ENCODE assay signal across 13 mouse cellular contexts in genomic region chr13:47210496-47210895, GRCm38 (mm10).
"Had no signal": no experiment of that assay in that cellular context is flagged by ENCODE, and none has a peak within 500 bp of the region (broad histone marks: within the 10 kb centered on the region; RNA-seq: fewer than 3 reads in every experiment).

No protein-coding gene starts in this region.

- H3K4me1 ChIP-seq: liver, embryonic 13.5 days; midbrain, embryonic 13.5 days; stomach, embryonic 15.5 days had no signal

- H3K9ac ChIP-seq: liver, embryonic 13.5 days; midbrain, embryonic 13.5 days; stomach, embryonic 15.5 days had no signal

- H3K4me2 ChIP-seq: liver, embryonic 13.5 days; midbrain, embryonic 13.5 days; stomach, embryonic 15.5 days had no signal

- H3K9me3 ChIP-seq: stomach, embryonic 15.5 days had no signal

- H3K36me3 ChIP-seq: midbrain, embryonic 13.5 days; stomach, embryonic 15.5 days had no signal

- H3K4me3 ChIP-seq: liver, embryonic 13.5 days; midbrain, embryonic 13.5 days; stomach, embryonic 15.5 days had no signal

- DNase-seq: kidney, adult 18-20 months; kidney, adult 9 months; kidney, postnatal 14 days; kidney, postnatal 4 days; liver; liver, embryonic 13.5 days; lung, adult 2 months; right cerebral cortex, postnatal 4 days; thymus, postnatal 25 days had no signal

- H3K27me3 ChIP-seq: liver, embryonic 13.5 days; midbrain, embryonic 13.5 days; stomach, embryonic 15.5 days had no signal

- H3K27ac ChIP-seq: liver, embryonic 13.5 days; macrophage; midbrain, embryonic 13.5 days; stomach, embryonic 15.5 days had no signal

- ATAC-seq: intestine, embryonic 16.5 days; midbrain, embryonic 13.5 days had no signal
